Mouse (Mus musculus) myocyte (in vitro differentiated cells): ENCODE measurements around the gene Cav1.

Source experiments
- CEBPB ChIP-seq: IDR thresholded peaks from 2 replicates; pipeline ENCODE4 v1.6.1; 2011; ENCODE audit warnings: mild to moderate bottlenecking, moderate library complexity; ENCODE audit not compliant: poor library complexity, insufficient read depth, severe bottlenecking
- E2F4 ChIP-seq: IDR thresholded peaks from one replicate; pipeline ENCODE4 v1.6.1; 2011; ENCODE audit warnings: mild to moderate bottlenecking, control low read depth, moderate library complexity; ENCODE audit not compliant: insufficient read depth
- MAX ChIP-seq: IDR thresholded peaks from one replicate; pipeline ENCODE4 v1.6.1; 2011; ENCODE audit warnings: low read depth, mild to moderate bottlenecking, control low read depth
- MYOG ChIP-seq, 3 experiments: IDR thresholded peaks; one replicate each; pipeline ENCODE4 v1.6.1; 2011; ENCODE audit warnings: control low read depth in 2 of 3, low read depth in 2 of 3, mild to moderate bottlenecking in 2 of 3; ENCODE audit not compliant: insufficient read length in 2 of 3, control insufficient read depth in 1 of 3, insufficient read depth in 1 of 3
- POLR2A ChIP-seq: IDR thresholded peaks from one replicate; pipeline ENCODE4 v1.6.1; 2011; ENCODE audit warnings: low read depth, mild to moderate bottlenecking, control low read depth, moderate library complexity; ENCODE audit not compliant: insufficient read length
- POLR2AphosphoS2 ChIP-seq: IDR thresholded peaks from one replicate; pipeline ENCODE4 v1.6.1; 2011; ENCODE audit warnings: low read depth, control low read depth; ENCODE audit not compliant: insufficient read length
- TCF12 ChIP-seq: IDR thresholded peaks from one replicate; pipeline ENCODE4 v1.6.1; 2011; ENCODE audit warnings: mild to moderate bottlenecking, control low read depth; ENCODE audit not compliant: poor library complexity, insufficient read depth, severe bottlenecking
- TCF3 ChIP-seq: IDR thresholded peaks from one replicate; pipeline ENCODE4 v1.6.1; 2011; ENCODE audit warnings: low read depth, control low read depth; ENCODE audit not compliant: insufficient read length
- USF1 ChIP-seq: IDR thresholded peaks from one replicate; pipeline ENCODE4 v1.6.1; 2011; ENCODE audit warnings: low read depth, mild to moderate bottlenecking, control low read depth, moderate library complexity

GRCm38 (mm10) chr6:17358896-17359690 is 53.0 kb downstream of the Cav1 start:
- TF ChIP-seq USF1 (no peak), POLR2A (no peak), E2F4 (no peak), TCF12 (no peak), POLR2AphosphoS2 (no peak), MYOG (IDR thresholded peaks at IDR 0.05; ENCODE audit: control insufficient read depth in 1 of 3, insufficient read depth in 1 of 3, insufficient read length in 2 of 3, low read depth in 2 of 3) (no peak), MAX (no peak), CEBPB (no peak), TCF3 (no peak)
